Mouse (Mus musculus) heart, adult 2 months (tissue): Measurements from ENCODE around the gene Polr2l.

ENCODE experiments used
- CTCF ChIP-seq: fragments of 200-600 bp; IDR thresholded peaks from 2 replicates; pipeline ENCODE4 v1.8.1; 2022; ENCODE audit warnings: antibody characterized with exemption, mild to moderate bottlenecking, moderate library complexity
- EP300 ChIP-seq: fragments of 200-500 bp; IDR thresholded peaks from 2 replicates; pipeline ENCODE4 v1.6.1; 2011; ENCODE audit warnings: low read depth, low read length, control low read depth; ENCODE audit not compliant: insufficient read depth
- POLR2A ChIP-seq: fragments of 200-500 bp; IDR thresholded peaks from 2 replicates; pipeline ENCODE4 v1.6.1; 2011; ENCODE audit warnings: mild to moderate bottlenecking, low read depth, low read length, control low read depth; ENCODE audit not compliant: insufficient read depth

DNA sequence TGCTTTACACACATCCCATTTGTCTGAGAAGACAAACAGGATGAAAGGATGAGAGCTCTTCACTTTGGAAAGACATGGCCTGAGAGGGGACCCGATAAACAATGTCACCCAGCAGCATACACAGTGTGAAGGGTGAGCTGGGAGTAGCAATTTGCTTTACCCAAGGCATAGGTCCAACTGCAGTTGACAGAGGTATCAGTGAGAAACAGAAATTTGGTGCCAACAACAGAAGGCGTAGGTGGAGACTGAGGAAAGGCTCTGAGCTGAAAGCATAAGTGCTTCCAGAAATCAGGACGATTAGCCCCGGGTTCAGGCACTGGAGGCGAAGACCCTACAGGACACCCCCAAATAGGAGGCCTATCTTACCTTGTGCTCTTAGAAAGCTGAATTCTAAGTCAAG lies 35.3 kb upstream of the Polr2l start:
- TF ChIP-seq CTCF = no peak
- TF ChIP-seq POLR2A = no peak
- no peak for TF ChIP-seq EP300
